Mouse (Mus musculus) c-Kit-positive CD71-positive TER-119-positive erythroid progenitor cells, embryonic 14.5 days (primary cell): ENCODE data around the gene Gm20792.
"Not testable (repeated sequence)": the region's sequence is repeated elsewhere in the genome, so short reads cannot be mapped to it uniquely, and the experiment has no call there.

ENCODE experiments used
- DNase-seq: peaks from one replicate; pipeline ENCODE4 v3.0.0-alpha.2; 2013; ENCODE audit warnings: low spot score

Gm20792 gene

GRCm38 (mm10) chrY:48311555-48311954 is at the start of gene Gm20792:
Gene Gm20792 (plus strand): TSS chrY:48311855.
- DNase-seq, result not testable (repeated sequence)
